In genomic region chr15:10690219-10690618, GRCm38 (mm10) we compare ENCODE assay signal across 10 mouse cellular contexts. TPM values are rescaled to one million over a fixed set of nuclear protein-coding genes. Genes with fewer than 3 reads are reported as not detected.
A peak's percentile ranks its signal among the peaks of the same experiment; 100 is the strongest.
DNase-seq lines count a peak whose midpoint lies in the region; ATAC-seq and TF ChIP-seq lines count a peak whose summit lies in the region.
"Had no signal": no experiment of that assay in that cellular context is flagged by ENCODE, and none has a peak within 500 bp of the region (broad histone marks: within the 10 kb centered on the region; RNA-seq: fewer than 3 reads in every experiment).

No protein-coding gene starts in this region.

- TF ChIP-seq EP300 in heart, postnatal 0 days (IDR thresholded peaks at IDR 0.05; ENCODE audit: low read depth): no peak
- no peak for TF ChIP-seq EP300 in heart, adult 2 months (IDR thresholded peaks at IDR 0.05; ENCODE audit: insufficient read depth, low read depth, low read length)
- peak; percentile 87 for TF ChIP-seq EP300 in lung, postnatal 0 days (IDR thresholded peaks at IDR 0.05)

- peak; percentile 33; the same call in 1 of the 2 replicates for ATAC-seq in heart, postnatal 0 days (ENCODE audit: insufficient read depth, low read depth)
- ATAC-seq in intestine, embryonic 14.5 days (replicated peaks; ENCODE audit: low FRiP score, low TSS enrichment, low read depth): peak; percentile 84
- ATAC-seq in lung, postnatal 0 days: peak; percentile 96
- ATAC-seq in monocyte, adult 5-6 weeks (replicated peaks; ENCODE audit: insufficient number of reproducible peaks, low FRiP score, low TSS enrichment, poor library complexity, severe bottlenecking): no peak
- ATAC-seq in erythroblast, adult 5-6 weeks (replicated peaks; ENCODE audit: low FRiP score, poor library complexity, severe bottlenecking): no peak
- ATAC-seq: hindbrain, embryonic 16.5 days had no signal

- no peak for TF ChIP-seq CTCF in heart, postnatal 0 days (IDR thresholded peaks at IDR 0.05; ENCODE audit: low read depth)
- TF ChIP-seq CTCF in heart, adult 2 months (IDR thresholded peaks at IDR 0.05): no peak
- no peak for TF ChIP-seq CTCF in lung, postnatal 0 days (IDR thresholded peaks at IDR 0.05)
- TF ChIP-seq CTCF in cerebellum, adult 2 months (IDR thresholded peaks at IDR 0.05; ENCODE audit: borderline replicate concordance, insufficient read depth, low read depth, low read length): no peak

- no peak for DNase-seq in heart, postnatal 0 days (ENCODE audit: low spot score)
- DNase-seq in heart, adult 2 months: no peak
- peak; percentile 90 for DNase-seq in adipocyte (ENCODE audit: low spot score)
- DNase-seq in intestine, embryonic 14.5 days (ENCODE audit: low spot score): no peak
- peak; percentile 97 for DNase-seq in lung, postnatal 0 days (ENCODE audit: low spot score)
- no peak for DNase-seq in cerebellum, adult 2 months

- no peaks in the 10 kb centered on the region for H3K79me2 ChIP-seq in heart, adult 2 months (replicated peaks; ENCODE audit: control insufficient read depth, insufficient read depth, low read length)

- H3K27ac ChIP-seq in heart, postnatal 0 days (ENCODE audit: low read depth): no peak overlapping the region
- no peak overlapping the region for H3K27ac ChIP-seq in heart, adult 2 months
- H3K27ac ChIP-seq in intestine, embryonic 14.5 days (ENCODE audit: low read depth): no peak overlapping the region; the same call in 1 of the 2 replicates
- 0 out of 2 replicates have a peak overlapping the region, but pooled peaks have one; percentile 7 for H3K27ac ChIP-seq in lung, postnatal 0 days (ENCODE audit: low read length)
- H3K27ac ChIP-seq in cerebellum, adult 2 months (ENCODE audit: insufficient read depth, low read length): no peak overlapping the region

- no peaks in the 10 kb centered on the region for H3K27me3 ChIP-seq in heart, postnatal 0 days (ENCODE audit: control insufficient read depth, insufficient read depth, low read length)
- no peaks in the 10 kb centered on the region for H3K27me3 ChIP-seq in heart, adult 2 months (ENCODE audit: control insufficient read depth, insufficient read depth, low read length)
- H3K27me3 ChIP-seq in intestine, embryonic 14.5 days (replicated peaks; ENCODE audit: control insufficient read depth, insufficient read depth, low read length): no peaks in the 10 kb centered on the region
- H3K27me3 ChIP-seq in lung, postnatal 0 days (replicated peaks; ENCODE audit: insufficient read depth, low read length): no peaks in the 10 kb centered on the region
- H3K27me3 ChIP-seq in cerebellum, adult 2 months (ENCODE audit: control insufficient read depth, insufficient read depth, low read length): no peaks in the 10 kb centered on the region

- H3K36me3 ChIP-seq in heart, postnatal 0 days (replicated peaks; ENCODE audit: control insufficient read depth, insufficient read depth, low read length): no peaks in the 10 kb centered on the region
- no peaks in the 10 kb centered on the region for H3K36me3 ChIP-seq in heart, adult 2 months (ENCODE audit: control insufficient read depth, insufficient read depth, low read length)
- H3K36me3 ChIP-seq in intestine, embryonic 14.5 days (ENCODE audit: control insufficient read depth, insufficient read depth, low read length): peaks cover 8% of the 10 kb centered on the region; the same call in 1 of the 2 replicates
- H3K36me3 ChIP-seq in lung, postnatal 0 days (ENCODE audit: insufficient read depth, low read length): no peaks in the 10 kb centered on the region

- peaks cover 6% of the 10 kb centered on the region for H3K4me1 ChIP-seq in heart, postnatal 0 days (ENCODE audit: control insufficient read depth, insufficient read depth)
- peaks cover 2% of the 10 kb centered on the region; the same call in 1 of the 2 replicates for H3K4me1 ChIP-seq in heart, adult 2 months (ENCODE audit: control insufficient read depth, insufficient read depth, low read length)
- H3K4me1 ChIP-seq in intestine, embryonic 14.5 days (replicated peaks; ENCODE audit: control insufficient read depth, insufficient read depth, low read length): peaks cover 18% of the 10 kb centered on the region
- peaks cover 8% of the 10 kb centered on the region; the same call in 1 of the 2 replicates for H3K4me1 ChIP-seq in lung, postnatal 0 days (ENCODE audit: insufficient read depth, low read depth, low read length)
- no peaks in the 10 kb centered on the region for H3K4me1 ChIP-seq in cerebellum, adult 2 months (ENCODE audit: control insufficient read depth, insufficient read depth, low read length)

- TF ChIP-seq POLR2A in heart, adult 2 months (IDR thresholded peaks at IDR 0.05; ENCODE audit: insufficient read depth, low read depth, low read length): no peak
- TF ChIP-seq POLR2A in cerebellum, adult 2 months (IDR thresholded peaks at IDR 0.05; ENCODE audit: borderline replicate concordance, insufficient read depth, low read length): no peak

- intact Hi-C loops in heart, adult 2 months (cut with DNase I): no loop called here

- H3K4me3 ChIP-seq in heart, postnatal 0 days (ENCODE audit: low read depth, low read length): no peak overlapping the region
- H3K4me3 ChIP-seq in heart, adult 2 months: no peak overlapping the region
- no peak overlapping the region for H3K4me3 ChIP-seq in intestine, embryonic 14.5 days (ENCODE audit: low read depth, low read length)
- no peak overlapping the region for H3K4me3 ChIP-seq in lung, postnatal 0 days (ENCODE audit: low read depth, low read length)
- H3K4me3 ChIP-seq in cerebellum, adult 2 months (replicated peaks; ENCODE audit: insufficient read depth, low read depth, low read length): no peak overlapping the region
- H3K4me3 ChIP-seq: erythroblast, embryonic 14.5 days had no signal

- 43% methylated on average over 13 of the region's 13 CpGs for WGBS in heart, postnatal 0 days
- 59% methylated on average over 13 of the region's 13 CpGs for WGBS in heart, adult 2 months
- 75% methylated on average over 13 of the region's 13 CpGs for WGBS in intestine, embryonic 14.5 days
- 42% methylated on average over 13 of the region's 13 CpGs for whole genome bisulfite sequencing in lung, postnatal 0 days
- WGBS in cerebellum, adult 2 months: 88% methylated on average over 13 of the region's 13 CpGs

- H3K4me2 ChIP-seq in heart, postnatal 0 days (ENCODE audit: low read depth, low read length): peak overlapping the region; percentile 28; the same call in 1 of the 2 replicates
- peak overlapping the region; percentile 26 for H3K4me2 ChIP-seq in intestine, embryonic 14.5 days (ENCODE audit: low read length)
- no peak overlapping the region for H3K4me2 ChIP-seq in lung, postnatal 0 days (replicated peaks; ENCODE audit: low read depth, low read length)

- H3K9ac ChIP-seq in heart, postnatal 0 days (replicated peaks; ENCODE audit: low read depth, low read length): no peak overlapping the region
- no peak overlapping the region for H3K9ac ChIP-seq in heart, adult 2 months (ENCODE audit: low read depth, low read length)
- no peak overlapping the region for H3K9ac ChIP-seq in intestine, embryonic 14.5 days (ENCODE audit: low read length)
- H3K9ac ChIP-seq in lung, postnatal 0 days (replicated peaks; ENCODE audit: low read depth): no peak overlapping the region

- H3K9me3 ChIP-seq in heart, postnatal 0 days (replicated peaks; ENCODE audit: control insufficient read depth, low read length): no peaks in the 10 kb centered on the region
- H3K9me3 ChIP-seq in intestine, embryonic 14.5 days (ENCODE audit: control insufficient read depth, low read length): no peaks in the 10 kb centered on the region
- no peaks in the 10 kb centered on the region for H3K9me3 ChIP-seq in lung, postnatal 0 days (ENCODE audit: low read length)

RNA-seq across cellular contexts. Expression of gene Rai14, which starts 24.2 kb away (rescaled TPM):
- total RNA-seq in heart, postnatal 0 days (2014; rRNA removed; ENCODE audit: low replicate concordance): 4.7 and 8.9 TPM in 2 replicates
- 4.0 and 4.1 TPM in 2 replicates for polyA plus RNA-seq in heart, postnatal 0 days (2015; fragmentation: Nextera tagmentation; extraction: Ambion mirVana)
- 1 to 10 TPM; 3.7 to 4.3 TPM for total RNA-seq in heart, adult 2 months (2021)
- polyA plus RNA-seq in heart, adult 2 months (2012; rRNA removed): 1.1 and 1.5 TPM in 2 replicates
- polyA plus RNA-seq in intestine, embryonic 14.5 days (2014; fragmentation: Nextera tagmentation; extraction: Ambion mirVana): 20.4 and 25.9 TPM in 2 replicates
- polyA plus RNA-seq in lung, postnatal 0 days (2015; fragmentation: Nextera tagmentation; extraction: Ambion mirVana): 56.0 and 63.0 TPM in 2 replicates
- total RNA-seq in monocyte, adult 5-6 weeks (2017): 1.7 to 2.2 TPM (median 2.0 TPM) in 3 replicates
- total RNA-seq in erythroblast, adult 5-6 weeks (2015; ENCODE audit: low replicate concordance): 0.19 and 1.5 TPM in 2 replicates
- 0.94 and 1.1 TPM in 2 replicates for total RNA-seq in erythroblast, adult 5-6 weeks (2017; ENCODE audit: low replicate concordance)
- polyA plus RNA-seq in cerebellum, adult 2 months (2012; rRNA removed): 2.7 and 2.8 TPM in 2 replicates
- polyA plus RNA-seq: erythroblast, embryonic 14.5 days had no signal

Comparison
In these comparisons a context has a peak if more than half of its experiments do, and no peak if none do; other contexts are left out.
1. ATAC-seq: peak in heart, postnatal 0 days (single experiment), intestine, embryonic 14.5 days (single experiment) and lung, postnatal 0 days (single experiment); none in monocyte, adult 5-6 weeks (single experiment) and erythroblast, adult 5-6 weeks (single experiment).
2. DNase-seq: peak in adipocyte (single experiment) and lung, postnatal 0 days (single experiment); none in heart, postnatal 0 days (single experiment), heart, adult 2 months (0 of 2), intestine, embryonic 14.5 days (single experiment) and cerebellum, adult 2 months (0 of 2).